Mouse (Mus musculus) cerebellum, postnatal 36 days (tissue): ENCODE measurements at regions not wholly inside any gene's neighbourhood (a gene's known extent, or its start where the extent isn't known, plus 50 kb on each side); places are given as distances from the start of the nearest gene placed in this dataset.
A peak's percentile ranks its signal among the peaks of the same experiment; 100 is the strongest.

ENCODE experiments used
- DNase-seq, 2 experiments: peaks; one replicate each; pipeline ENCODE4 v3.0.0; 2021 to 2022; ENCODE audit warnings: mixed read lengths in 2 of 2

DNA sequence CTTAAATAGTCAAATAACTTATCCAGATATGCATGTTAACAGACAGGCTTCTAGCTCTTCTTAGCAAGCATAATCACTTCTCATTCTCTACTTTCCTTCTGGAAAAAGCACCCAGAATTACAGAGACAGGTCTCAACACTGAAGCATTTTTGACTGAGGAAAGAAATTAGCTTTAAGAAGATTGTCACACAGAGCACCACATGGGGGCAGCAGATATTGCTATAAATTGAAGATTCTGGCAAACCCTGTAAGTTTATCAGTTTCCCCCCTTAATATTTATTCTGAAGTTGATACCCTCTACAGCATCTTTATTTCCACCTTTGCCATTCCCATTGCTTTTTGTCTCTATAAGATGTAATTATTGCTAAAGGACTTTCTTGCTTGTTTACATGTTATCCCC, 83.4 kb upstream of the Lrrc4c start:
- DNase-seq, result peak in 1 of 2 experiments; percentile 6

DNA sequence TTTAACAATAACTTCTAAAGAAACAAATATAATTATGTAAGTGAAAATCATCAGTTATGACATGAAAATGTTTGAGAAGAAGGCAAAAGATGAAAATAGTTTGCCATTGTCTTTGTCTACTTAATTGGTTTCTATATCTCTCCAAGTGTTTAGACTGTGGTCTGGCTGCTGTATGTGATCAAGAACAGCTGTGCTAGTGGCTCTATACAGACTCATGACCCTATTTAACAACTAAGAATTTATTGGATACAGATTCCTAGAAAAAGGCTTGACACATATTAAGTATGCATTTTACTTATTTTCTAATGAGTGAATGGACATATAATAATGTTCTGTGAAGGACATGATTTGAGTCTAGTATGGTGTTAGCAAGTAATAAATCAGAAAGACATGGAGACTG, 78.7 kb upstream of the Lrrc4c start:
- no peak for DNase-seq

DNA sequence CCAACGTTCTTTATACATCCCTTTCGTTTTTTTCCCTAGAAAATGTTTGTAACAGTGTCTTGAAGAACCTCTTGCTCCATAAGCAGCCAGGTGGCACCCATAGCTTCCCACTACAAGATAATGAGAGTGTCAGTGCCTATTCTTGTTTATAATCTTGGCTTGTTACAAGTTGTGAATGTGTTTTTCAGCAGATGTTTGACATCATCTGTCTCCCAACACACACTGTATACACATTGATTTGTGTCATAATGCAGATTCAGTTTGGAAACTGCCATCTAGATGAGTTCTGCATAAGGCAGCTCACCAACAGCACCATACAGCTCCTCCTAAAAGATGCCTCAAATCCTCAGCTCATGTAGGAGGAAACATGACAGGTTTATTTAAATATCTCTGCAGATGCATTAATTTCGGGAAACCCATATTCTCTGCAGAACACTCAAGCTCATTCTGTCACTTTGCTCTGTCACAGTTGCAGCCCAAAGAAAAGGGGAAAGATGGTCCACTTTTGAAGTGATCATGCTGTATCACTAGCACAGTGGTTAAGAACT, 77.4 kb upstream of the Lrrc4c start:
- DNase-seq, result no peak

DNA sequence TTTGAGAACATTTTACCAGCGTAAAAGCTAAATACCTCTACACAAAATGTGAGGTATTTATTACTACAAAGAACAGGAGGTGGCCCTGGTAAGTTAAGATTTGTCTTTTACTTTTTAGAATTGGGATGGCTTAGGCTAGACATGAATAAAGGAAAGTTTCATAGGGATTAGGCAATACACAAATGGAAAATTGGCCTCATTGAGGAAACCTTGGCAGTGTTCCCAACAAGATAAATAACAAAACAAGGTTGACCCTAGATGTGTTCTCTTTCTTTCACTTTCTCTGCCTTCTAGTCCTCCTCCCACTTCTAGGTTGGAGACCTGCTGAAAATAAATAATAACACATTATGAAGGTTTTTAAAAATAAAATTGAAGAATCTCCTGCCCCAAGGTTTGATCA, 64.3 kb upstream of the Lrrc4c start:
- no peak for DNase-seq

DNA sequence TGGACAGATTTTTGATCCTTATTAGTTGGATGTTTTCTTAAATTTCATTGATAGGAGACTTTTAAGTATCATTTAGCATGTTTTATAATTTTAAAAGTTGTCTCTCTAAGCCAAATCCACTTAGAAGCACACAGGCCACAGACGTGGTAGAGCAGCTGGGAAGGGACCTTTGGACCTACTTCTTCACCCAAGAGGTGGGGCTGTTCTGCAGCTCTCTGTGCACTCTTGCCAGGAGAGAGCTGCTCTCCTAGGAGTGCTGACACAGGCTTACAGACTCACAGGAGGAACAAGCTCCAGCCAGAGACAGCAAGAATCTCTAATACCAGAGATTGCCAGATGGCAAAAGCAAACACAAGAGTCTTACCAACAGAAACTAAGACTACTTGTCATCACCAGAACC, 61.5 kb upstream of the Lrrc4c start:
- DNase-seq, result no peak
